Mouse (Mus musculus): ENCODE data around the gene Plxna4. TPM values are rescaled to one million over a fixed set of nuclear protein-coding genes. Genes with fewer than 3 reads are reported as not detected.

Plxna4 gene
- polyA plus RNA-seq, 1 experiment from 2014 or later = 10.6 TPM

DNA sequence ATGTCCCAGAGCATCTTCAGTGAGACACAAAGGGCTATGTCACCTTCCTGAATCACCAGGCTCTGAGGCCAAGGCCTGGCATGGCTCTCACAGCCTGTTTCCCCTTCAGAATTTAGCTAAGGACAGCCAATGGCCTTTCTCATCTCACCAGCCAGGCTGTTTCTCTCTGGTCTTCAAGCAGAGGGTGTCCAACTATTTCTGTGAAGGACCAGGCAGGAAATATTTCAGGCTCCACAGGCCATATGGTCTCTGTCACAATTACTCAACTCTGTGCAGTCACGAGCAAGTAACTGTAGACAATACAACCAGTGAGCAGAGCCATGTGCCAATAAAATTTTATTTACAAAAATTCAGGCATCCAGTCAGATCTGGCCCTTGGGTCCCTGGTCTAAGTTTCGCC is 388.4 kb downstream of the Plxna4 start:
- Histone ChIP-seq H3K27me3 (ENCODE audit: control insufficient read depth, insufficient read depth, low read length) (no peaks in the 10 kb centered on the region), H3K27ac (replicated peaks in 1 of 2; ENCODE audit: control insufficient read depth in 1 of 2, insufficient read depth in 1 of 2, low read depth in 2 of 2, low read length in 2 of 2) (no peak overlapping the region), H3K36me3 (ENCODE audit: control insufficient read depth, insufficient read depth, low read length) (peaks cover 19% of the 10 kb centered on the region), H3K4me1 (ENCODE audit: control insufficient read depth in 2 of 2, insufficient read depth in 2 of 2, low read length in 2 of 2) (no peaks in the 10 kb centered on the region), H3K4me2 (ENCODE audit: low read length) (no peak overlapping the region), H3K9me3 (ENCODE audit: control insufficient read depth, low read length) (no peaks in the 10 kb centered on the region), H3K4me3 (ENCODE audit: control insufficient read depth in 1 of 2, insufficient read depth in 1 of 2, low read depth in 1 of 2, low read length in 2 of 2) (no peak overlapping the region), H3K9ac (ENCODE audit: low read length) (no peak overlapping the region)
- 73% methylated on average over 2 of the region's 2 CpGs for WGBS
- ATAC-seq (ENCODE audit: insufficient number of reproducible peaks, insufficient read depth, low FRiP score, low read depth) = no peak

DNA sequence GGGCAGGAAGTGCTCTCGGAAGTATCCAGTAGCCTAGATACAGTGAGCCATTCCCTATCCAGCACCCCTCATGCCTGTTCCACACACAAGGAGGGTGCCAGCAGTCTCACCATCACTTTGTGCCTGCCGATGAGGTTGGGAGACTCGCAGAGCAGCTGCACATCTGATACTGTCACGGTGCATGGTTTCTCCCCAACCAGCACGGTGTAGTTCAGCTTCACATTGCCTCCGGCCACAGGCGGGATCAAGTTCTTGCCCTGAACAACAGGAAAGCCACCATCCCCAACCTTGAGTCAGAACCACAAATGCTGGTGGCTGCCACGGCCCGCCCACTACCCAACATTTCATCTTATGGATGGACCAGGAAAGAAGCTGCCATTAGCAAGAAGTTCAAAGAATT is 391.1 kb downstream of the Plxna4 start:
- Histone ChIP-seq H3K36me3 (ENCODE audit: control insufficient read depth, insufficient read depth, low read length) (peaks cover 37% of the 10 kb centered on the region), H3K27ac (replicated peaks in 1 of 2; ENCODE audit: control insufficient read depth in 1 of 2, insufficient read depth in 1 of 2, low read depth in 2 of 2, low read length in 2 of 2) (no peak overlapping the region), H3K27me3 (ENCODE audit: control insufficient read depth, insufficient read depth, low read length) (no peaks in the 10 kb centered on the region), H3K4me3 (ENCODE audit: control insufficient read depth in 1 of 2, insufficient read depth in 1 of 2, low read depth in 1 of 2, low read length in 2 of 2) (no peak overlapping the region), H3K9me3 (ENCODE audit: control insufficient read depth, low read length) (no peaks in the 10 kb centered on the region), H3K4me2 (ENCODE audit: low read length) (no peak overlapping the region), H3K4me1 (ENCODE audit: control insufficient read depth in 2 of 2, insufficient read depth in 2 of 2, low read length in 2 of 2) (no peaks in the 10 kb centered on the region), H3K9ac (ENCODE audit: low read length) (no peak overlapping the region)
- ATAC-seq (ENCODE audit: insufficient number of reproducible peaks, insufficient read depth, low FRiP score, low read depth) = no peak
- 88% methylated on average over 9 of the region's 9 CpGs for WGBS

DNA sequence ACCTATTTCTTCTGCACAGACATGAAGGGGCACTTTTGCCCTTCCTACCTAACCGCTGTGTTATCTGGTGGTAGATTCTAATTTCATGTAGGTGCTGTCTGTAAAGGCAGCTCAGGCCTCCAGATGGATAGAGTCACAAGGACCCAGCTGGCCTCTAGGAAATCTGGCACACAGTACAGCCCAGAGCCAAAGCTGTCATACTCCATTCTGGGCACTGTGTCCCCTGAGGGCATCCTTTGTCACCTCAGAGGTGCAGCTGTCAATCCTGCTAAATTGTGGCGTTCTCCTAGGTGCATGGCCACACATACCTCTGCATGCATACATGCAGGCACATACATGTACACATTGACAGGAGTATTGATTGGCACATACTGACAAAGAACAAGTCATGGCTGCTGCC is 394.9 kb downstream of the Plxna4 start:
- no peak overlapping the region for H3K27ac ChIP-seq (replicated peaks in 1 of 2; ENCODE audit: control insufficient read depth in 1 of 2, insufficient read depth in 1 of 2, low read depth in 2 of 2, low read length in 2 of 2)
- H3K4me2 ChIP-seq (ENCODE audit: low read length) = no peak overlapping the region
- H3K4me3 ChIP-seq (ENCODE audit: control insufficient read depth in 1 of 2, insufficient read depth in 1 of 2, low read depth in 1 of 2, low read length in 2 of 2) = no peak overlapping the region
- no peaks in the 10 kb centered on the region for H3K27me3 ChIP-seq (ENCODE audit: control insufficient read depth, insufficient read depth, low read length)
- WGBS = 81% methylated on average over 2 of the region's 2 CpGs
- no peaks in the 10 kb centered on the region for H3K4me1 ChIP-seq (ENCODE audit: control insufficient read depth in 2 of 2, insufficient read depth in 2 of 2, low read length in 2 of 2)
- H3K9me3 ChIP-seq (ENCODE audit: control insufficient read depth, low read length) = no peaks in the 10 kb centered on the region
- no peak for ATAC-seq (ENCODE audit: insufficient number of reproducible peaks, insufficient read depth, low FRiP score, low read depth)
- H3K36me3 ChIP-seq (ENCODE audit: control insufficient read depth, insufficient read depth, low read length) = peaks cover 61% of the 10 kb centered on the region
- no peak overlapping the region for H3K9ac ChIP-seq (ENCODE audit: low read length)

DNA sequence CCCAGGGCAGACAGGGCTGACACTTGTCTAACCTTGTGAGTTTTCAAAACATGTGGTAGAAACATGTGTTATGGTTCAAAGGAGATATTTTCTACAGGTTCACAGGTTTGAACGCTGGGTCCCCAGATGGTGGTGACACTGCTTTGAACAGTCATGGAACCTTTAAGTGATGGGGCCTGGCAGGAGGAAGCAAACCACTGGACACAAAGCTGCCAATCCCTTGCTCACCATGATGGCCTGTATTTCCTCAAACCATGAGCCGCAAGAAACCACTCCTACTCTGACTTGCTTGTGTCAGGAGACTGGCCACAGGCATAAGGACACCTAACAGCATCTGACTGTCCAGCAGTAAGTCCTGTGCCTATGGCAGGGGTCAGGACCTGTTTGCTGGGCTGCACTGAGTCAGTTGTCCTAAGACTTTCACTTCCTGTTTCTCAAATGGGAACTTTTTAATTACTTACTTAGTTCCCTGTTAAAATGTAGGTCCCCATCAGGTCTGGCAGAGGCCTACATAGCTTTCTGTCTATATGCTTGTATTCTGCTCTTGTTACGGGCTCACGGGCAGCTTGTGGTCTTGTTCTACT is 403.5 kb downstream of the Plxna4 start:
- H3K4me3 ChIP-seq (ENCODE audit: control insufficient read depth in 1 of 2, insufficient read depth in 1 of 2, low read depth in 1 of 2, low read length in 2 of 2) = no peak overlapping the region
- no peaks in the 10 kb centered on the region for H3K9me3 ChIP-seq (ENCODE audit: control insufficient read depth, low read length)
- no peak for ATAC-seq (ENCODE audit: insufficient number of reproducible peaks, insufficient read depth, low FRiP score, low read depth)
- H3K27me3 ChIP-seq (ENCODE audit: control insufficient read depth, insufficient read depth, low read length) = no peaks in the 10 kb centered on the region
- H3K4me1 ChIP-seq (ENCODE audit: control insufficient read depth in 2 of 2, insufficient read depth in 2 of 2, low read length in 2 of 2) = no peaks in the 10 kb centered on the region; a peak in 1 of 4 replicates
- no peak overlapping the region for H3K27ac ChIP-seq (replicated peaks in 1 of 2; ENCODE audit: control insufficient read depth in 1 of 2, insufficient read depth in 1 of 2, low read depth in 2 of 2, low read length in 2 of 2)
- WGBS = 85% methylated on average over 4 of the region's 4 CpGs
- H3K36me3 ChIP-seq (ENCODE audit: control insufficient read depth, insufficient read depth, low read length) = peaks cover 53% of the 10 kb centered on the region
- H3K9ac ChIP-seq (ENCODE audit: low read length) = no peak overlapping the region
- no peak overlapping the region for H3K4me2 ChIP-seq (ENCODE audit: low read length)

GRCm38 (mm10) chr6:32183651-32184185 is 404.3 kb downstream of the Plxna4 start:
- WGBS = 75% methylated on average over 6 of the region's 6 CpGs

GRCm38 (mm10) chr6:32180012-32180358 is 408.0 kb downstream of the Plxna4 start:
- no peak overlapping the region for H3K4me2 ChIP-seq (ENCODE audit: low read length)
- WGBS = 82% methylated on average over 5 of the region's 5 CpGs

More at GRCm38 (mm10) chr6:32183651-32184185, 404.3 kb downstream of the Plxna4 start:
- Histone ChIP-seq H3K9me3 (ENCODE audit: control insufficient read depth, low read length) (no peaks in the 10 kb centered on the region), H3K9ac (ENCODE audit: low read length) (no peak overlapping the region), H3K27ac (replicated peaks in 1 of 2; ENCODE audit: control insufficient read depth in 1 of 2, insufficient read depth in 1 of 2, low read depth in 2 of 2, low read length in 2 of 2) (no peak overlapping the region), H3K4me1 (ENCODE audit: control insufficient read depth in 2 of 2, insufficient read depth in 2 of 2, low read length in 2 of 2) (no peaks in the 10 kb centered on the region; a peak in 1 of 4 replicates), H3K4me3 (ENCODE audit: control insufficient read depth in 1 of 2, insufficient read depth in 1 of 2, low read depth in 1 of 2, low read length in 2 of 2) (no peak overlapping the region), H3K27me3 (ENCODE audit: control insufficient read depth, insufficient read depth, low read length) (no peaks in the 10 kb centered on the region), H3K4me2 (ENCODE audit: low read length) (no peak overlapping the region), H3K36me3 (ENCODE audit: control insufficient read depth, insufficient read depth, low read length) (peaks cover 50% of the 10 kb centered on the region)
- ATAC-seq (ENCODE audit: insufficient number of reproducible peaks, insufficient read depth, low FRiP score, low read depth) = no peak

DNA sequence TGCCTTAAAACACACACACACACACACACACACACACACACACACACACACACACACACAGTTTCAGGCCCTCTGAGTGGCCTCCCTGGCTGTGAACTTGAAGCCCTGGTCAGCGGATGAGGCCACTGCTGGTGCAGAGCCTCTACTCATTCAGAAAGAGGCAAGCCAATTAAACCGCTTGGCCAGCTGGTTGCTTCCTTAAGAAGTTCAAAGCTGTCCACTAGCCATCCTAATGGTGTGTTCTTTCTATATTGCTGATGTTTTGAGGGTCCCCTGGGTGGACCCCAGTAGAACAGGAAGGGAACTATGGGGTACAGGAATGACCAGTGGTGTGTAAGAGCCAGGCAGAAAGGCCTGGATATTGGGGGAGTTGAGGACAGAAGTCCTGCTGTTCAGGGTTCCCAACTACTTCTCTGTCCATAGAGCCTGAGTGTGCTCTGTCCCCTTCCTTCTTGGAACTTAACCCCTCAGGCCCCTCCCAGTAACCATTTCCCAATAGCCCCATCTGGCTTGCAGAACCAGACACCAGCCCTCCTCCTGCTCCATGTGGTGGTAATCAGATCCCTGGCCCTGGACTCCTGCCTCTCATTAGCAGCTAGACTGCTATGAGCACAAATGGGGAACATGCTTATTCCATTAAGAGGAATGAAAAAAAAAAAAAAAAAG is 408.5 kb downstream of the Plxna4 start:
- 84% methylated on average over 2 of the region's 2 CpGs for WGBS
- Histone ChIP-seq H3K4me2 (ENCODE audit: low read length) (no peak overlapping the region), H3K36me3 (ENCODE audit: control insufficient read depth, insufficient read depth, low read length) (peaks cover 59% of the 10 kb centered on the region), H3K27ac (replicated peaks in 1 of 2; ENCODE audit: control insufficient read depth in 1 of 2, insufficient read depth in 1 of 2, low read depth in 2 of 2, low read length in 2 of 2) (no peak overlapping the region), H3K27me3 (ENCODE audit: control insufficient read depth, insufficient read depth, low read length) (no peaks in the 10 kb centered on the region), H3K9ac (ENCODE audit: low read length) (no peak overlapping the region), H3K9me3 (ENCODE audit: control insufficient read depth, low read length) (no peaks in the 10 kb centered on the region), H3K4me1 (ENCODE audit: control insufficient read depth in 2 of 2, insufficient read depth in 2 of 2, low read length in 2 of 2) (no peaks in the 10 kb centered on the region; a peak in 1 of 4 replicates), H3K4me3 (ENCODE audit: control insufficient read depth in 1 of 2, insufficient read depth in 1 of 2, low read depth in 1 of 2, low read length in 2 of 2) (no peak overlapping the region)
- ATAC-seq (ENCODE audit: insufficient number of reproducible peaks, insufficient read depth, low FRiP score, low read depth) = no peak

More at GRCm38 (mm10) chr6:32180012-32180358, 408.0 kb downstream of the Plxna4 start:
- H3K27me3 ChIP-seq (ENCODE audit: control insufficient read depth, insufficient read depth, low read length) = no peaks in the 10 kb centered on the region
- H3K9ac ChIP-seq (ENCODE audit: low read length) = no peak overlapping the region
- no peak overlapping the region for H3K4me3 ChIP-seq (ENCODE audit: control insufficient read depth in 1 of 2, insufficient read depth in 1 of 2, low read depth in 1 of 2, low read length in 2 of 2)
- no peak overlapping the region for H3K27ac ChIP-seq (replicated peaks in 1 of 2; ENCODE audit: control insufficient read depth in 1 of 2, insufficient read depth in 1 of 2, low read depth in 2 of 2, low read length in 2 of 2)
- no peaks in the 10 kb centered on the region; a peak in 1 of 4 replicates for H3K4me1 ChIP-seq (ENCODE audit: control insufficient read depth in 2 of 2, insufficient read depth in 2 of 2, low read length in 2 of 2)
- no peaks in the 10 kb centered on the region for H3K9me3 ChIP-seq (ENCODE audit: control insufficient read depth, low read length)
- no peak for ATAC-seq (ENCODE audit: insufficient number of reproducible peaks, insufficient read depth, low FRiP score, low read depth)
- H3K36me3 ChIP-seq (ENCODE audit: control insufficient read depth, insufficient read depth, low read length) = peaks cover 59% of the 10 kb centered on the region
